Mouse (Mus musculus) spleen, adult 12 weeks (tissue): ENCODE results near the gene Hdac10.

Experiments
- DNase-seq: peaks from one replicate; pipeline ENCODE4 v3.0.0; 2022; ENCODE audit warnings: low spot score

Gene Hdac10

DNA sequence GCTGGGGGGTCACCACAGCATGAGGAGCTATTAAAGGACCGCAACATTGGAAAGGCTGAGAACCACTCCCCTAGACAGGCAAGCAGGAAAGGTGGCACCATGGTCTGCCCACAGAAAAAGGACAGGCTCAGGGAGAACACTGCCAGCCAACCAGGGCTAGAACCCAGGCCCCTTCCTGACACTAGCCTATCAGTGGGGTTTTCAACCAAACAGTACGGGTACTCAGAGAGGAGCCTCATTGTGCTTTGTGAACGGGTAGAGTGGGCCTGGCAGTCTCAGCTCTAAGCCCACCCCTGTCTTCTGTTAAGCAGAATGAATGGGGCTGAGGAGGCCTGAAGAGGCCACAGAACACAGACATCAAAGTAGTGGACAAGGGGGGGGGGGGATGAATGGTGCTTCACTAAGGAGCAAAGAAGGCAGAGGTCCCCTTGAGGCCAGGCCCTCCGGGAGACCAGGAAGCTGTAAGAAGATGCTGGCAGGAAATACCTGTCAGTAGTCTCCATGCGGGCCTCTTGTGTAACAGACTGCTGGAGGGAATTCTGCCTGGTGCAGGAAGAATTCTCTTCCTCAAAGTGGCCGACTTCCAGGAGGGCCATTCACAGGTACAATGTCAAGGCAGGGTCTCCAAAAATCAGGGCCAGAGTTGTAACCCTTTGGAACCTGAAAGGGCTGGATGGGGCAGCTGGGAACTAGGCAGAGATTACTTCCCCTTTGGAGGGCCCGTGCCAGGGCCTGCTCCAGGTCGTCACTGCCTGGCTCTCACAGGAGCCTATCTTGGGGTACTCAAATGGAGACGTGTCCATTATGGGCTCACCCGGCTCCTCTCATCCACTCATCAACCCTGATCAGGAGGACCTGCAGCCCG, 53.7 kb downstream of the Hdac10 start, which contains the start of gene Trabd:
Gene Trabd (plus strand): TSS at position 512 of the 865 bp plus-strand sequence.
- no peak for DNase-seq

DNA sequence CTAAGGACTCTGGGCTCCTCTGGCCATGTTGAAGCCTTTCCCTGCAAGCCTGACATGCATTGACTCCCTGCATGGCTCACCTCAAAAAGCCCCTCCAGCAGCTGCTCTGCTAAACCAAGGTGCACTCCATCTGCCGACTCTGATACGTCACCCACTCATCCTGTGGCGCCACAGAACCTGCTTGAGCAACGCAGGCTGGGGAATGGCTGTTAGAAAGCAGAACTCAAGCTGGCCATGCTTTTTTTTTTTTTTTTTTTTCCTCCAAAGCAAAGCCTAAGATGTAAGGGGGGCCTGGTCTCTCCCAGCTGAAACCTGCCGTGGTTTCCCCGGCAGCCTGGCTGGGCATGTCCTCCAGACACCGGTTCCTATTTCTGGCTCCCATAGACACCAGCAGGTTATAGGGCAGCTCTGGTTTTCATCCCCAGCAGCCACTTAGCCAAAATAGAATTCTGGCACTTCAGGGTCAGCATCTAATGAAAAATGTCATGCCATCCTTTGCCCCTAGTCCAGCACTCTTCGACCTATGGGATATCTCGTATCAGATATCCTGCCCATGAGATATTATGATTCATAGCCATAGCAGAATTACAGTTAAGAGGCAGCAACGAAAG, 54.4 kb downstream of the Hdac10 start:
- DNase-seq, result no peak
